Comparison of ENCODE assay signal across 24 mouse cellular contexts in the genomic region with DNA sequence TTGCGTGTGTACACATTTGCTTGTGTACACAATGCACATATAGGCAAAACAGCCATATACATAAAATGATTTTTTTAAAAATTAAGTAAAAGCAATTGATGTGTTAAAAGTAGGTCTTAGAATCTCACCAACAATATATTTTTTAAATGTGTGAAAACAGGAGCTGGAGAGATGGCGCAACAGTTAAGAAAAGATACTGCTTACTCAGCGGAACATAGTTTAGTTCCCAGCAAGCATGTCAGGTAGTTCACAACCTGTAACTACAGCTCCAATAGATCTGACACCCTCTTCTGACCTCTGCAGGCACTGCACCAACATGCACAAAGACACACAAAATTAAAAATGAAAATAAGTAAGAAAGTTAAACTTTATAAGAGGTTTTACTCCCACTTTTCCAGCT.
"Had no signal": no experiment of that assay in that cellular context is flagged by ENCODE, and none has a peak within 500 bp of the region (broad histone marks: within the 10 kb centered on the region; RNA-seq: fewer than 3 reads in every experiment).

No protein-coding gene starts in this region.

- DNase-seq: kidney, adult 8-10 months; kidney, postnatal 10 days; kidney, postnatal 36 days; layer of hippocampus, adult 9-11 months; layer of hippocampus, postnatal 36 days; lung, adult 2 months; right cerebral cortex, adult 18-20 months; right cerebral cortex, postnatal 14 days; right cerebral cortex, postnatal 4 days; thymus, adult 2 months; thymus, postnatal 14 days; thymus, postnatal 4 days had no signal

- H3K27me3 ChIP-seq: kidney, embryonic 15.5 days; limb, embryonic 12.5 days; limb, embryonic 15.5 days; liver, embryonic 15.5 days; midbrain, embryonic 12.5 days; midbrain, embryonic 15.5 days; neural tube, embryonic 12.5 days; neural tube, embryonic 15.5 days had no signal

- H3K9ac ChIP-seq: kidney, embryonic 15.5 days; limb, embryonic 12.5 days; limb, embryonic 15.5 days; liver, embryonic 15.5 days; midbrain, embryonic 12.5 days; midbrain, embryonic 15.5 days; neural tube, embryonic 12.5 days; neural tube, embryonic 15.5 days had no signal

- H3K4me1 ChIP-seq: kidney, embryonic 15.5 days; limb, embryonic 12.5 days; limb, embryonic 15.5 days; liver, embryonic 15.5 days; midbrain, embryonic 12.5 days; neural tube, embryonic 12.5 days; neural tube, embryonic 15.5 days had no signal

- H3K27ac ChIP-seq: kidney, embryonic 15.5 days; left cerebral cortex, adult 2 months; limb, embryonic 12.5 days; limb, embryonic 15.5 days; liver, embryonic 15.5 days; macrophage; midbrain, embryonic 12.5 days; midbrain, embryonic 15.5 days; neural tube, embryonic 12.5 days; neural tube, embryonic 15.5 days; stomach, postnatal 0 days had no signal

- H3K4me3 ChIP-seq: kidney, embryonic 15.5 days; left cerebral cortex, adult 2 months; limb, embryonic 12.5 days; limb, embryonic 15.5 days; liver, embryonic 15.5 days; midbrain, embryonic 12.5 days; midbrain, embryonic 15.5 days; neural tube, embryonic 12.5 days; neural tube, embryonic 15.5 days had no signal

- H3K9me3 ChIP-seq: kidney, embryonic 15.5 days; limb, embryonic 12.5 days; limb, embryonic 15.5 days; liver, embryonic 15.5 days; midbrain, embryonic 12.5 days; midbrain, embryonic 15.5 days; neural tube, embryonic 12.5 days; neural tube, embryonic 15.5 days had no signal

- H3K4me2 ChIP-seq: kidney, embryonic 15.5 days; limb, embryonic 12.5 days; limb, embryonic 15.5 days; liver, embryonic 11.5 days; liver, embryonic 15.5 days; midbrain, embryonic 12.5 days; midbrain, embryonic 15.5 days; neural tube, embryonic 12.5 days; neural tube, embryonic 15.5 days had no signal

- ATAC-seq: midbrain, embryonic 15.5 days had no signal

- H3K36me3 ChIP-seq: kidney, embryonic 15.5 days; limb, embryonic 12.5 days; limb, embryonic 15.5 days; liver, embryonic 15.5 days; midbrain, embryonic 12.5 days; midbrain, embryonic 15.5 days; neural tube, embryonic 12.5 days; neural tube, embryonic 15.5 days had no signal
